Mouse (Mus musculus): Measurements from ENCODE around the gene Trmt44. TPM values are rescaled to one million over a fixed set of nuclear protein-coding genes. Genes with fewer than 3 reads are reported as not detected.

Gene Trmt44
- 1 to 10 TPM; 8.4 to 8.5 TPM for total RNA-seq (2021)
- long read RNA-seq, experiment 1, partial matches to known transcripts, result 1 of 3 reads
- long read RNA-seq, experiment 1, other reads (novel, unspliced or antisense), result 1 of 3 reads
- long read RNA-seq, experiment 2, partial matches to known transcripts, result 0 of 2 reads
- long read RNA-seq, experiment 2, other reads (novel, unspliced or antisense), result 1 of 2 reads

GRCm38 (mm10) chr5:35574653-35575599 lies at the start of gene Trmt44:
Gene Trmt44, minus strand, starts transcription at chr5:35575070.
- peak within 1 kb of the TSS; percentile 90 for H3K27ac ChIP-seq
- no peak for TF ChIP-seq CTCF (conservative IDR thresholded peaks at IDR 0.05)
- DNase-seq (ENCODE audit: low spot score in 2 of 2), result peak; percentile 90 to 92
- H3K4me3 ChIP-seq, result peak within 1 kb of the TSS; percentile 100

- H3K4me3 ChIP-seq, result no peak overlapping the region
- H3K27ac ChIP-seq, result no peak overlapping the region
- TF ChIP-seq CTCF (conservative IDR thresholded peaks at IDR 0.05), result no peak
- DNase-seq (ENCODE audit: low spot score in 2 of 2), result no peak
Observed at GRCm38 (mm10) chr5:35623831-35624230, 49.0 kb upstream of the Trmt44 start.

- DNase-seq (ENCODE audit: low spot score in 2 of 2), result no peak
Observed at GRCm38 (mm10) chr5:35621114-35621513, 46.2 kb upstream of the Trmt44 start.

DNA sequence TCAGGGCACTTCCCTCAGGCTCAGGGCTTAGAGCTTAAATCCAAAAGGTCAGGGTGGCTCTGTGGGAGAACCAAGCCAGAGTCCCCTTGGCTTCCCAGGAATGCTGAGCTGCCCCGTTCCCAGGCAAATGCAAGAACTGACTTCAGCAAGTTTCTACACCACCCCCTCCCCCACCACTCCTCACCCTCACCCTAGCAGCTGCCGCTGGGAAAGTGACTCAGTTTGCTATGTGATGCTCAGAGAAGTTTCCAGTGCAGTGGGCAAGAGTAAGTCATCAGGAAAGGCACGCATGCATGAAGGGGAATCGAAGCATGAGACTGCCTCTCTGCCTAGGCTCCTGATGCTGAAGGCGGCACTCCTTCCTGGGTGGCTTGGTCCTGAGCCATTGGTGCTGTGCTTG lies 42.1 kb upstream of the Trmt44 start:
- TF ChIP-seq CTCF (conservative IDR thresholded peaks at IDR 0.05), result no peak
- H3K4me3 ChIP-seq, result no peak overlapping the region
- no peak for DNase-seq (ENCODE audit: low spot score in 2 of 2)
- H3K27ac ChIP-seq, result no peak overlapping the region

More at GRCm38 (mm10) chr5:35621114-35621513, 46.2 kb upstream of the Trmt44 start:
- TF ChIP-seq CTCF (conservative IDR thresholded peaks at IDR 0.05), result no peak
- Histone ChIP-seq H3K4me3 (no peak overlapping the region), H3K27ac (no peak overlapping the region)

- no peak for TF ChIP-seq CTCF (conservative IDR thresholded peaks at IDR 0.05)
- Histone ChIP-seq H3K27ac (no peak overlapping the region), H3K4me3 (no peak overlapping the region)
- no peak for DNase-seq (ENCODE audit: low spot score in 2 of 2)
Observed at GRCm38 (mm10) chr5:35612722-35613121, 37.9 kb upstream of the Trmt44 start.

DNA sequence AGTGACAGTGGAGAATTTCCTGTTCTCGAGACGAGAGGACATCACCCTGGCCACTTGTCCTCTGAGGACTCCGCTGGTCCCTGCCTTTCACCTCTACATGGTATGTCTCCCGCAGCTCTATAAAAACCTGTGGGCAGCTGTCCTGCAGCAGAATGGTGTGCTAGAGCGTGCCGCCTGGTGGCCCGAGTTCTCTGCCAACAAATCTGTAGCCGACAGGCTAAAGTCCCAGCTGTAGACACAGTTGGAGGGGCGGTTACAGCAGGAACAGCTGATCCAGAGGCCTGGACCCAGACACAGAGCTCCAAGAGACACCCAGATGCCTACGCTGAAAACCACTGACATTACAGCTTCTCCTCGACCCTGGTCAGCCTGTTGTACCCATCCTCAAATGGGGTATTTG lies 37.0 kb upstream of the Trmt44 start:
- Histone ChIP-seq H3K4me3 (no peak overlapping the region), H3K27ac (no peak overlapping the region)
- TF ChIP-seq CTCF (conservative IDR thresholded peaks at IDR 0.05), result peak; percentile 40
- DNase-seq (ENCODE audit: low spot score in 2 of 2), result no peak

DNA sequence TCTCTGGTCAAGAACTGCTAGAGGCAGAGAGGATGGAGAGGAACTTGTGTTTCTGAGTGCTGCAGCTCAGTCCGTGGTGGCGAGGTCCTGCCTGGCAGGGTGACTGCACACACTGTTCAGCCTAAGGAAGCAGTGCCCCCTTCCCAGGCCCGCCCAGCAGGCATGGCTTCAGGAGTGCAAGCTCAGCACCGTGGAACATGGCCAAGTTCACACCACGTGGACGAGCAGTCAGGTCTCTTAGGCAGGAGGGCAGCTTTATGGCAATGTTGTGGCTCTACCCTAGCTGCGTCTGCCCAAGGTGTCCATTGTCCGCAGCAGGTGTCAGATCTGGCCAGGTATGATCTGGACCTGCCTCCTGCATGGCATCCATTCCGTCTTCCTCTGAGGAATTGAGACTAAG lies 36.3 kb upstream of the Trmt44 start:
- Histone ChIP-seq H3K27ac (no peak overlapping the region), H3K4me3 (no peak overlapping the region)
- DNase-seq (ENCODE audit: low spot score in 2 of 2), result no peak
- no peak for TF ChIP-seq CTCF (conservative IDR thresholded peaks at IDR 0.05)

DNA sequence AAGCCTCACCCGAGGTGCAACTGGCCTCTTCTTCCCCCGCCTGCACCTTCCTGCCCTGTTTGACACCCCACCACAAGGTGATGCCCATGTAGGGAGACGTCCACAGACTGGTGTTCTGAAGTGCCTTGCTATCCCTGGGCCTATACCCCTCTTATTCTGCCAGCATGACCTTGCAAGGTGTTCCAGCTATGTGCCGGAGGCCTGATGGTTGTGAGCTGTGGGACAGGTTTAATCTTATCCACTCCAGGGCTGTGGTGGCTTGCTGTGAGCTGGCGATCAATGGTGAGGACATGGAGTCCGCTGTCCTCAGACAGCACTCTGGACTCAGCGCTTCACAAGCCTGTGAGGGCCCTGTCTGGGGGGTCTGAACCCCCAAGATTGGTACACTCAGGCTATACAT lies 35.5 kb upstream of the Trmt44 start:
- H3K4me3 ChIP-seq, result no peak overlapping the region
- DNase-seq (ENCODE audit: low spot score in 2 of 2), result no peak
- no peak for TF ChIP-seq CTCF (conservative IDR thresholded peaks at IDR 0.05)
- H3K27ac ChIP-seq, result no peak overlapping the region

- Histone ChIP-seq H3K4me3 (no peak overlapping the region), H3K27ac (no peak overlapping the region)
- TF ChIP-seq CTCF (conservative IDR thresholded peaks at IDR 0.05), result no peak
- no peak for DNase-seq (ENCODE audit: low spot score in 2 of 2)
Observed at GRCm38 (mm10) chr5:35609971-35610370, 35.1 kb upstream of the Trmt44 start.

DNA sequence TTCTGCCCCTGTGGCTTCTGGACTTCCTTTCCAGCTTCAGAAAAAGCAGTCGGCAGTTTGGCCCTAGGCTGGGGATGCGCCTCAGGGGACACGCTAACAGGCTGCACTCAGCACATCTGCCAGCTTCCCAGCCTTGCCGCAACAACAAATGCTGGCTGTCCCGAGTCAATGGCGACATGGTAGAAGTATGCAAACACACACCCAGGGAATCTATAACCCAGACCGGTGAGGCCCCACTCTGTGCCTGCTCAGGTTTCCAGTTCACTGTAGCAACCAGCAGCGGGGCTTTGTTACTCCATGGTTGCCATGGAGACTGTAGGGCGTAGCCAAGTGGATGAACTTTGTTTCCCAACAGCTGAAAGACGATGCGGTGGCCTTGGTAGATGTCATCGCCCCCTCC lies 34.5 kb upstream of the Trmt44 start:
- H3K4me3 ChIP-seq, result no peak overlapping the region
- no peak for TF ChIP-seq CTCF (conservative IDR thresholded peaks at IDR 0.05)
- DNase-seq (ENCODE audit: low spot score in 2 of 2), result no peak
- no peak overlapping the region for H3K27ac ChIP-seq

DNA sequence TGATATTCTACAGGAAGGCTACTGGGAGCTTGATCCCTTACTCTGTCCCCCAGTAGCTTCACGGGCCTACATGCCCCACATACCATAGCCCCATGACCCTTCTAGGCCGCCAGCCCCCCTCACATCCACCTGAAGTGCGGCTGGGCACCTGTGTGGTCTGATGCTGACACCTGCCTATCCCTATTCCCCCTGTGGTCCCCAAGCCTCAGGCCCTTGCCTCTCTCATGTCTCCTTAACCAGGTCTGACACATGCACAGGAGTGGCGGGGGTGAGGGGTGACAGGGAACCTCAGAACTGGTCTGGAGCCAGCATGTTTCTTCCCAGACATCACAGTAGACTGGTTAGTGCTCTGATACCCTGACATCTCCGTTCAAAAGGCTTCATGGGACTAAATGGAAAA lies 33.7 kb upstream of the Trmt44 start:
- no peak for TF ChIP-seq CTCF (conservative IDR thresholded peaks at IDR 0.05)
- H3K27ac ChIP-seq, result no peak overlapping the region
- H3K4me3 ChIP-seq, result no peak overlapping the region
- no peak for DNase-seq (ENCODE audit: low spot score in 2 of 2)

- TF ChIP-seq CTCF (conservative IDR thresholded peaks at IDR 0.05), result no peak
- no peak overlapping the region for H3K4me3 ChIP-seq
- DNase-seq (ENCODE audit: low spot score in 2 of 2), result no peak
- no peak overlapping the region for H3K27ac ChIP-seq
Observed at GRCm38 (mm10) chr5:35607784-35608183, 32.9 kb upstream of the Trmt44 start.

DNA sequence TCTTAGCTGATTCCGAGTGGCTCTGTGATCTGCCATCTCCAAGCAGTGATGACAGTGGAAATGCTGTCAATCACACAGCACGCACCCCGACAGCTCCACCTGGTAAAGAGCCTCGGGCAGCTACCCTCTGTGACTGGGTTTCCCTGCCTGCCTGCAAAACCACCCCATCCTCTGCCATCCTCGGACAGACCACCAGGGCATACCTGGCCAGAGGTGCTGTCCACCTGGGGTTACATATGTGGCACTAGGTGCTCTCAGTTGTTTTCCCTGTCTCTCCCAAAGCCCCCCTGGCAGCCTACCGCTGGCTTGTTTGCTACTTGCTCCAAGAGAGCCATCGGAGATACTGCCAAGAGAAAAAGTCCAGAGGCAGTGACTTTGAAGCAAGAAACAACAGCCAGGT lies 31.9 kb upstream of the Trmt44 start:
- DNase-seq (ENCODE audit: low spot score in 2 of 2), result no peak
- Histone ChIP-seq H3K27ac (no peak overlapping the region), H3K4me3 (no peak overlapping the region)
- TF ChIP-seq CTCF (conservative IDR thresholded peaks at IDR 0.05), result no peak

DNA sequence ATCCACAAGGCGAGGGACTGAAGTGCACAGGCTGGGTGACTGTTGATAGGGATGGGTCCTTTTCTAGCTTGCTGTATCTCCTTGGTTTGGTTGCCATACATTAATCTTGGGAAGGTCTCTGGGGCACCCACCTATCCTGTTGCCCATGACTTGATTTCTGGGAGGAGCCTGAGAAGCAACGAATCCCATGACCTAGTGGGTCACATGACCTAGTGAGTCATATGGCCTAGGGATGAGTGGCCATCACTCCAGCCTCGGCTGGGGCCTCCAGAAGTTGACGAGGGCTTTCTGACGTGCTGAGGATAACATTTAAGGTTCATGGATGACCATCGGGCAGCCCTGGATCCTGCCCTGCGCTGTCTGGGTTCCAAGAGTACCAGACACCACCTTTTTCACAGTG lies 30.5 kb upstream of the Trmt44 start:
- no peak for TF ChIP-seq CTCF (conservative IDR thresholded peaks at IDR 0.05)
- no peak overlapping the region for H3K4me3 ChIP-seq
- DNase-seq (ENCODE audit: low spot score in 2 of 2), result no peak
- no peak overlapping the region for H3K27ac ChIP-seq

Data from layer of hippocampus, adult 2 months (tissue).